Mouse (Mus musculus) ES-CJ7 (cell line): ENCODE data around the gene Ntn5.
"Not testable (repeated sequence)": the region's sequence is repeated elsewhere in the genome, so short reads cannot be mapped to it uniquely, and the experiment has no call there.

Experiments used
- DNase-seq: peaks from one replicate; pipeline ENCODE4 v3.0.0; 2011; ENCODE audit warnings: low read depth, low spot score

Gene Ntn5

GRCm38 (mm10) chr7:45683396-45684050 lies at the start of gene Ntn5:
Ntn5 (plus strand) TSS chr7:45684022.
- DNase-seq = no peak

GRCm38 (mm10) chr7:45634946-45635681 lies 48.7 kb upstream of the Ntn5 start:
- no peak for DNase-seq

GRCm38 (mm10) chr7:45635711-45636688 lies 47.8 kb upstream of the Ntn5 start:
- no peak for DNase-seq

- no peak for DNase-seq
These were observed 46.1 kb upstream of the Ntn5 start for GRCm38 (mm10) chr7:45637710-45638109.

GRCm38 (mm10) chr7:45638623-45639401 lies 45.0 kb upstream of the Ntn5 start:
- peak; percentile 98 for DNase-seq

GRCm38 (mm10) chr7:45639561-45640027 lies 44.2 kb upstream of the Ntn5 start, which contains the start of gene Mamstr:
Mamstr (plus strand) TSS chr7:45639977.
- DNase-seq = peak; percentile 62

GRCm38 (mm10) chr7:45640191-45640957 lies 43.4 kb upstream of the Ntn5 start:
- no peak for DNase-seq

GRCm38 (mm10) chr7:45641391-45642040 lies 42.3 kb upstream of the Ntn5 start:
- DNase-seq = no peak

- DNase-seq = no peak
These were observed 41.7 kb upstream of the Ntn5 start for GRCm38 (mm10) chr7:45642083-45642482.

- no peak for DNase-seq
These were observed 41.1 kb upstream of the Ntn5 start for GRCm38 (mm10) chr7:45642503-45643255.

- DNase-seq = peak; percentile 98
These were observed 40.2 kb upstream of the Ntn5 start for GRCm38 (mm10) chr7:45643441-45644178.

GRCm38 (mm10) chr7:45644183-45644582 lies 39.6 kb upstream of the Ntn5 start:
- DNase-seq = peak; percentile 62

GRCm38 (mm10) chr7:45644872-45645590 lies 38.8 kb upstream of the Ntn5 start:
- no peak for DNase-seq

- no peak for DNase-seq
These were observed 38.2 kb upstream of the Ntn5 start for GRCm38 (mm10) chr7:45645591-45645971.

- no peak for DNase-seq
These were observed 37.2 kb upstream of the Ntn5 start for GRCm38 (mm10) chr7:45646671-45647070.

GRCm38 (mm10) chr7:45649351-45649750 lies 34.5 kb upstream of the Ntn5 start:
- no peak for DNase-seq

GRCm38 (mm10) chr7:45650484-45650883 lies 33.3 kb upstream of the Ntn5 start:
- DNase-seq = not testable (repeated sequence)
